Comparison of ENCODE assay signal across 15 mouse cellular contexts in the genomic region with DNA sequence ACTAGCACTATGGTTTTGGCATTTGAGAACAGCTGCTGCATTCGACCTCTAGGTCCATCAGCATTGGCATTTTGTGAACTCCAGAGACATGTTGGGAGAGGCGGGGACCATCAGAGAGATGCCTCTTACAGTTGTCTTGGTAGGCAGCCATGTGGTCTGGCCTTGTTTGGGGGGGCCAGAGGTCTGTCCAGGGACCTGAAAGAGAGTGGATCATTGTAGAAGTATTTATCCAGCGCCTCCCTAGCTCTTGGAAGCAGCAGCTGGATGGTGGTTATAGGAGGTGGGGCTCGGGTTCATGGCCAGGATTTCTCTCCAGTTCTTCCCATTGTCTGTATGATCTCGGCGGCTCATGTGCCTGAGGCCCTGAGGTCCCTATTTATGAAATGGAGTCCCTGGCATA.
"Had no signal": no experiment of that assay in that cellular context is flagged by ENCODE, and none has a peak within 500 bp of the region (broad histone marks: within the 10 kb centered on the region; RNA-seq: fewer than 3 reads in every experiment).

No protein-coding gene starts in this region.

- H3K4me3 ChIP-seq: kidney, embryonic 15.5 days; limb, embryonic 15.5 days; liver, embryonic 12.5 days; midbrain, embryonic 10.5 days; neural tube, embryonic 12.5 days had no signal

- H3K27ac ChIP-seq: kidney, embryonic 15.5 days; limb, embryonic 15.5 days; liver, embryonic 12.5 days; midbrain, embryonic 10.5 days; neural tube, embryonic 12.5 days had no signal

- DNase-seq: kidney, adult 2 months; kidney, postnatal 14 days; layer of hippocampus, postnatal 36 days; lung, embryonic 14.5 days; lung, postnatal 10 days; lung, postnatal 4 days; midbrain, embryonic 14.5 days; spleen, adult 18-20 months; thymus, adult 2 months; thymus, postnatal 25 days had no signal
